Mouse (Mus musculus) ES-E14 (cell line): Measurements from ENCODE around the gene Fam185a. TPM values are rescaled to one million over a fixed set of nuclear protein-coding genes. Genes with fewer than 3 reads are reported as not detected.

Experiments used
- DNase-seq: peaks from one replicate; pipeline ENCODE4 v3.0.0-alpha.2; 2013; ENCODE audit warnings: low read depth, low spot score
- H3K27ac ChIP-seq: 2 replicates; pipeline ENCODE4 v1.5.1; 2012; ENCODE audit warnings: low read depth, mild to moderate bottlenecking, low read length, moderate library complexity, mixed read lengths; ENCODE audit not compliant: poor library complexity, insufficient read depth, severe bottlenecking
- H3K36me3 ChIP-seq: 2 replicates; pipeline ENCODE4 v1.6.1; 2012; ENCODE audit warnings: mild to moderate bottlenecking, low read length, moderate library complexity, mixed read lengths; ENCODE audit not compliant: control insufficient read depth, poor library complexity, insufficient read depth, severe bottlenecking
- H3K4me1 ChIP-seq, 2 experiments: fragments of 150-350 bp in 1 of 2; sonication (generic) in 1 of 2; 2 replicates each; pipeline ENCODE4 v1.6.1; 2012; ENCODE audit warnings: low read length in 2 of 2, mild to moderate bottlenecking in 1 of 2, mixed read lengths in 1 of 2; ENCODE audit not compliant: control insufficient read depth in 2 of 2, insufficient read depth in 2 of 2, poor library complexity in 1 of 2
- H3K4me3 ChIP-seq, 2 experiments: fragments of 150-350 bp in 1 of 2; sonication (generic) in 1 of 2; 2 replicates each; pipeline ENCODE4 v1.5.1; 2012; ENCODE audit warnings: low read length in 2 of 2, low read depth in 1 of 2, mild to moderate bottlenecking in 1 of 2, mixed read lengths in 1 of 2; ENCODE audit not compliant: insufficient read depth in 1 of 2, poor library complexity in 1 of 2, severe bottlenecking in 1 of 2
- H3K9ac ChIP-seq: 2 replicates; pipeline ENCODE4 v1.6.1; 2012; ENCODE audit warnings: low read depth, mild to moderate bottlenecking, low read length, mixed read lengths; ENCODE audit not compliant: poor library complexity, insufficient read depth, severe bottlenecking
- H3K9me3 ChIP-seq: fragments of 150-350 bp; sonication (generic); 2 replicates; pipeline ENCODE4 v1.6.1; 2012; ENCODE audit warnings: low read depth, mild to moderate bottlenecking, low read length; ENCODE audit not compliant: control insufficient read depth, insufficient read depth
- CHD2 ChIP-seq: IDR thresholded peaks from 2 replicates; pipeline ENCODE4 v1.6.1; 2014; ENCODE audit warnings: mild to moderate bottlenecking, low read depth, low read length, inconsistent platforms
- HCFC1 ChIP-seq: IDR thresholded peaks from 2 replicates; pipeline ENCODE4 v1.6.1; 2012; ENCODE audit warnings: low read length, inconsistent platforms, borderline replicate concordance; ENCODE audit not compliant: insufficient read depth
- MAFK ChIP-seq: IDR thresholded peaks from 2 replicates; pipeline ENCODE4 v1.6.1; 2014; ENCODE audit warnings: mild to moderate bottlenecking, low read depth, low read length, inconsistent platforms; ENCODE audit not compliant: insufficient read depth
- ZC3H11A ChIP-seq: IDR thresholded peaks from 2 replicates; pipeline ENCODE4 v1.6.1; 2012; ENCODE audit warnings: low read depth, mild to moderate bottlenecking, inconsistent platforms, low read length, borderline replicate concordance
- ZNF384 ChIP-seq: IDR thresholded peaks from 2 replicates; pipeline ENCODE4 v1.6.1; 2012; ENCODE audit warnings: low read depth, low read length, inconsistent platforms
- in situ Hi-C, 2 experiments: fragments of 600-800 bp; cut with MboI; formaldehyde crosslinking; loops; one replicate each; pipeline ENCODE4 v1.15.1; 2025; ENCODE audit warnings: low sequenced_read_pairs in 2 of 2, inconsistent platforms in 1 of 2; ENCODE audit not compliant: unreplicated experiment in 2 of 2
- total RNA-seq: library from RNA; depleted of rRNA; stranded (reverse); fragments of 300-350 nt; gene quantifications from 2 replicates; pipeline ENCODE4 v1.2.3, GENCODE M21; 2012

Gene Fam185a
- total RNA-seq, 1 experiment: 14.1 TPM

- no peak for TF ChIP-seq CHD2
- TF ChIP-seq ZNF384: no peak
- TF ChIP-seq ZC3H11A: no peak
- no peak for TF ChIP-seq MAFK
- TF ChIP-seq HCFC1: no peak
- H3K36me3 ChIP-seq: peaks cover 15% of the 10 kb centered on the region
- in situ Hi-C loops: no loop called here
- no peaks in the 10 kb centered on the region for H3K9me3 ChIP-seq
- H3K27ac ChIP-seq: no peak overlapping the region
- H3K4me3 ChIP-seq: no peak overlapping the region
- H3K4me1 ChIP-seq: no peaks in the 10 kb centered on the region
- no peak for DNase-seq
- H3K9ac ChIP-seq: no peak overlapping the region
Measured at GRCm38 (mm10) chr5:21440833-21441530, 16.2 kb downstream of the Fam185a start.

DNA sequence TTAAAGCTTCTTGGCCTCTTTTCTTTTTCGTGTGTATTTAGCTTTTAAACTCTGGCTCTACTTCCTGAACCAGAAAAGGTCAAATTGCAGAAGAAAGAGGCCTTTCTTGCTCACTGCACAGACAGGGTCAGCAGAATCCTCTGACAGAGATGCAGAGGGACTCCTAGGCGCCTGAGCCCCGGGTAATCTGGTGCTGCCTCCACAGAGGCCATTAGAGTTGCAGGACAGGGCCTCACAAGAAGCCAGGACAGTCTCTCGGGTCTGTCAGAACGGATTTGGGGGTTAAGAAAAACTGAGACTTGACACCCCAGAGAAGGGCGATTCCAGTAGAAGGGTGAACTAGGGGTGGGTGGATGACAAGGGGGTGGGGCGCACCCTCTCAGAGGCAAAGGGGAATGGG is 42.6 kb downstream of the Fam185a start:
- Histone ChIP-seq H3K36me3 (no peaks in the 10 kb centered on the region), H3K9me3 (no peaks in the 10 kb centered on the region), H3K4me3 (no peak overlapping the region), H3K27ac (no peak overlapping the region), H3K4me1 (no peaks in the 10 kb centered on the region), H3K9ac (no peak overlapping the region)
- no peak for DNase-seq
- no peak for TF ChIP-seq HCFC1
- TF ChIP-seq MAFK: no peak
- no peak for TF ChIP-seq CHD2
- no peak for TF ChIP-seq ZNF384
- no peak for TF ChIP-seq ZC3H11A
- in situ Hi-C loops: no loop called here

DNA sequence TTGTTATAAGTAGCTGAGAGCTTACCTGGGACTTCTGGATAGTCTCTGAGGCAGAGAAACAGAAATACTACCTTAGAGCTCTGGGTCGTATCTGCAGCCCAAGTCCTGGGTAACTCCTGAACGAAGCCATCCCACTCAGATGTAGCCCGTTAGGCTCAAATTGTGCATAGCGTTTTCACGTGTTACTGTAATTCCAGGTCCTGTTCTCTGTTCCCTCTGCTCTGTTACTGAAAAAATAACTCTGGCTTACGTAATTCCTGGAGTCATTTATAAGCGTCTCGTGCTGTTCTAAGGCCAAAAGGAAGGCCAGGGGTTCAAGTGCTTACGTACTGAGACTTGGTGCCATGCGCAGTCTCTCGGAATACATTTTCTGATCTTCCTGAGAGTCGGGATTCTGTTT is 43.3 kb downstream of the Fam185a start:
- in situ Hi-C loops: no loop called here
- Histone ChIP-seq H3K27ac (no peak overlapping the region), H3K4me1 (no peaks in the 10 kb centered on the region), H3K4me3 (no peak overlapping the region), H3K9me3 (no peaks in the 10 kb centered on the region), H3K36me3 (no peaks in the 10 kb centered on the region), H3K9ac (no peak overlapping the region)
- DNase-seq: no peak
- no peak for TF ChIP-seq CHD2
- TF ChIP-seq HCFC1: no peak
- TF ChIP-seq ZC3H11A: no peak
- no peak for TF ChIP-seq MAFK
- TF ChIP-seq ZNF384: no peak

- TF ChIP-seq ZC3H11A (no peak), ZNF384 (no peak), HCFC1 (no peak), CHD2 (no peak), MAFK (no peak)
- in situ Hi-C loops: no loop called here
- no peak for DNase-seq
- Histone ChIP-seq H3K9me3 (no peaks in the 10 kb centered on the region), H3K9ac (no peak overlapping the region), H3K4me3 (no peak overlapping the region), H3K4me1 (no peaks in the 10 kb centered on the region), H3K36me3 (peaks cover 8% of the 10 kb centered on the region; the same call in 1 of the 2 replicates), H3K27ac (no peak overlapping the region)
Measured at GRCm38 (mm10) chr5:21478428-21478827, 53.7 kb downstream of the Fam185a start.
